Mouse (Mus musculus) neural tube, embryonic 10.5 days (tissue): ENCODE results near the gene Dlg5.

Experiments
- DNase-seq: peaks from one replicate; pipeline ENCODE4 v3.0.0-alpha.2; 2017; ENCODE audit warnings: low spot score; ENCODE audit errors: extremely low spot score

The Dlg5 gene

GRCm38 (mm10) chr14:24245177-24246081 lies at the start of gene Dlg5:
Gene Dlg5 (minus strand): TSS chr14:24245920.
- DNase-seq: peak; percentile 83

DNA sequence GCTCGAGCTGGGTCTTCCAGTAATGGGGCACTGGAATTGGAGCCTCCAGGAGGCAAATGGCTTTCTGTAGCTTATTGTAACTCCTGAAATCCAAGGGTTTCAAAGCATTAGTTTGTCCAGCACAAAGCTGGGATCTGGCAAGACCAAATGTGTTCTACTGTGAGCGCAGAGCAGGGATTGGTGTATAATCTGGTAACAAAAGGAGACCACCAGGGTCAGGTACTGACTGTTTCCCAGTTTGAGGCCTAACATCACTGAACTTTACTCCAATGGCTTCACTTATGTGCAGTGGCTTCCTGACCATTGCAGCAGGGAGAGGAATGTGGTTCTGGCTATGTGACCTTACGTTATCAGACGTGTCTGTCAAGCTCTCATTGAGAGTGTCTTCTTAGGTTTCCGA lies 47.9 kb upstream of the Dlg5 start:
- DNase-seq: no peak

DNA sequence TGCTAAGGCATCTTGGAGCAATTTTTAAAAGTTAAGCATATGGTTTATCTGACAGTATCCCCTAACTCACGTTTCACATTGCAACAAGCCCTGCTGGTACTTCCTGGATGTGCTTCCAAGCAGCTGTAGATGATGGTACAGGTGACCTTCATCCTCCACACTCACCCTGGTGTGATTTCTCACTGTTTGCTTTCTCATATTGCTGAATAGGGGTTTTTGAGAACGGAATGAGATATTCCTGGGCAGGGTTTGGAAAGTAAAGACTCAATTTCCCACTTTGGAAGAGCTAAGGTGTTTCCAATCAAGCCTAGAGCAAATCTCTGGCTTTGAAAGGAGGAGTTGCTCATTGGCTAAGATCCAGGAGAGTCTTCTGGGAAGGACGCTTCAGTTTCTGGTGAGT lies 47.2 kb upstream of the Dlg5 start, which contains the start of gene E330034G19Rik:
E330034G19Rik (plus strand) TSS at position 301 of the 400 bp plus-strand sequence.
- DNase-seq: no peak

DNA sequence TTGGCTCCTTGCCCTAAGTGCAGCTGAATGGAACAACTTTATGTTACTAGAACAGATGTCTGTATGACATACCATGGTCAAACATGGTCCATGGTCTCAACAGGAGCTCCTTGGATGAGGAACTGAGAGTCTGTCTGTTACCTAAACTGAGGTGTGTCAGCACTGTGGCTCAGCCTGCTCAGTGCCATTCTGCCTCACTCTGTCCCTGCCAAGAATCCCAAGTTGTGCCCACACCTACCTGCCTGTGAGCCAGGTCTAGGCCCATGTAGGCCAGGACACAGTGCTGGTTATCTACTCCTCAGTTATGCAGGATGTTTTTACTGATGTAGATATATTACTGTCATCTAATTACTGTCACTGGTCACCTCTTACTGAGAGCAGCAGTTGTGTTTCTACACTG lies 45.0 kb upstream of the Dlg5 start:
- DNase-seq: no peak

GRCm38 (mm10) chr14:24286136-24286535 lies 40.4 kb upstream of the Dlg5 start:
- DNase-seq: no peak

- DNase-seq: no peak
Observed at GRCm38 (mm10) chr14:24282276-24282675, 36.6 kb upstream of the Dlg5 start.

- no peak for DNase-seq
Observed at GRCm38 (mm10) chr14:24281278-24281677, 35.6 kb upstream of the Dlg5 start.

- DNase-seq: no peak
Observed at GRCm38 (mm10) chr14:24275534-24275933, 29.8 kb upstream of the Dlg5 start.

DNA sequence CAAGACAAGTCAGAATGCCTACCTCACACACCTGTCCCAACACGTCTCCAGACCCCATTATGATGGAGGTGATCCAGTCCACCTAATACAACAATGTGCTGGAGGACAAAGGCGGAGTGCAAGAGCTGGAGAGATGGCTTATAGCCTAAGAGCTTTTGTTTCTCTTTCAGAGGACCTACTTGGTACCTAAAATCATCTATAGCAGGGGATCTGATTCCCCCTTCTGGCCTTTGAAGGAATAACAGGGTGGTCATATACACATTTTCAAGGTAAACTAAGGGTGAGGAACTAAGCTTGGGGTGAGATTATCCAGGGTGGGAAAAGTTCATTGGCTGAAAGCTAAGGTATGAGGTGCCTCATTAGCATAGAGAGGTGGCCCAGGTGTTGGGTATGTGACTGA lies 27.9 kb upstream of the Dlg5 start:
- peak; percentile 27 for DNase-seq

DNA sequence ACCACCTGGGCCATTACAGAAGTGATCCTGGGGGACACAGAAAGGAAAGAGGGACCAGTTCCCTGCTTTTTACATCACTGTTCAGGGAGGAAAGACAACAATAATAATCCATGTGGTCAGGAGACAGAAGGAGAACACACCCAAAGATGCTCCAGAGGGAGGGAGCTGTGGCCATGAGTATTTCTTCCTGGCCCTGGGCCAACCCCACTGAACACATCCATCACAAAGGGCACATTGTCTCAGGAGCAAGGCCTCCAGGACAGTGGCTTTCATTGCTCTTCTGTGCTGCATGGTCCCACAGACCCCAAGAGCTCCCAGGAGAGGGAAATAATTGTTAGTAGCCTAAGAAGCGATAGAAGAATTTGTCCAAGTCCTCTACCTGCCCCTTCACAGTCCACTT lies 23.9 kb upstream of the Dlg5 start:
- no peak for DNase-seq

GRCm38 (mm10) chr14:24262915-24263314 lies 17.2 kb upstream of the Dlg5 start:
- peak; percentile 68 for DNase-seq

- DNase-seq: no peak
Observed at GRCm38 (mm10) chr14:24262382-24262781, 16.7 kb upstream of the Dlg5 start.

GRCm38 (mm10) chr14:24260391-24260790 lies 14.7 kb upstream of the Dlg5 start:
- DNase-seq: no peak

DNA sequence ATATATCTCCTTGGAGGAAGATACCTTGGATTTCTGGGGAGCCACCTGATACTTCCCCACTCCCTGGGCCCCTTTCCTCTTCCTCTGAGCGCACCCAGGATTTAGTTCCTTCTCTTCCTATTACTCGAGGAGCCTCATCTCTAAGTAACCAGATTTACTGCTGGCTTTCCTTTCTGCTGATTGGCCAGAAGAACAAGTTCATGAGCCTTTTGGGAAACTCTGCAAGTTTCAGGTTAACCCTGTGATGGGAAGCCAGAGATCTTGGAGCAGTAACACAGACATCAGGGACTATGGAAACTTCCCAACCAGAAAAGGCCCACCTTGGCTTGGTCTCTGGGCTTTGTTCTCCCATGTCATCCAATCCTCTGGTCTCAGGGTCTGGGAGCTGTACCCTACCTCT lies 10.2 kb upstream of the Dlg5 start:
- DNase-seq: no peak

GRCm38 (mm10) chr14:24253611-24254202 lies 8.0 kb upstream of the Dlg5 start:
- DNase-seq: peak; percentile 59

- DNase-seq: no peak
Observed at GRCm38 (mm10) chr14:24251326-24251725, 5.6 kb upstream of the Dlg5 start.

DNA sequence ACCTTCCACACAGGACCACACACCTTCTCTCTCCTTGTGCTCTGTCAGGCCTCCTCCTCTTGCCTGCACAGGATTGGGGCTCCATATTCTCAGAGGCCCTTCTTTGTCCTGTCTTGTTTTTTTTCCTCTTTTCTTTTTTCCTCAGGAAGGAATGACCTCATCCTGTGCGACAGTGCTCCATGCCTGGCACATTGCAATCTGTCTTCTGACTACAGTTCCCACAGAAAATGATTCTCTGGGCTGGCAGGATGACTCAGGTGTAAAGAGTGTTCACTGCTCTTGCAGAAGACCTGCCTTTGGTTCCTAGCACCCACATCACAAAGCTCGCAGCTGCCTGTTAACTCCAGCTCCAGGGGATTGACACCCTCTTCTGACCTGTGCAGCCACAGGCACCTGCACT lies 4.2 kb upstream of the Dlg5 start:
- no peak for DNase-seq

DNA sequence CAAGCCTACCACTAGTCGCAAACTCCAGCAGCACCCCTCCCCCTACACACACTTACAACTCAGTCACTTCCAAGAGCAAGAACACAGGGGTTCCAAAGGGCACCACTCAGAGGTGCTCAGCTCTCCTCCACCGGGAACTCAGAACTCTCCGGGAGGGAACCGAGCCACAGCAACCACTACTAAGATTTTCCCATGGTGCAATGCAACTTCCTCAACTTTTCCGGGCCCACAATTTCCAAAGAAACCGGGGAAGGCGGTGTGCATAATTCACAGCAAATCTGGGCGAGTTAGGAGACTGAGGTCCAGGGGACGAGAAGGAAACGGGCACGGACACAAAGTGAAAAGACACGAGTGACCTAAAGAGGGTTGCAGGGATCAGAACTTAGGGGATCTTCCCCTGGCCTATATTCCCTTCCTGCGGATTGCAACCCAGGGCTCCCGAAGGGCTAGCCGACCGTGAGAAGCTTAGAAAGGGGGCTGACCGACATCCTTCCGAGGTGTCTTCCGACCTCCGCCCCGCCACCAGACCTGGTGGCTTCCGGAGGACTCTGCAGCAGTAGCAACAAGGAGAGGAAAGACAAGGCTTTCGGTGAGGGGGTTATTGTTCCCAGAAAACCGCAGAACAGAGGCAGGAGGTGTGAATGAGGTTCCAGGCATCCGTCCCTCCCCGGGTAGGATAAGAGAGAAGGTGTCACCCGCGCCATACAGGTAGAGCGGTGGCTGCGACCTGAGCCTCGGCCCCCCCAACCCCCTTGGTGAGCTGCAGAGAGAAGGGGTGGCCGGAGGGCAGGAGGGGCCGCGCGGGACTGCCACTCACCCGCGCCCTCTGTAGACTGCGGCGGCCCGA lies 1.2 kb downstream of the Dlg5 start:
- DNase-seq: peak; percentile 42

DNA sequence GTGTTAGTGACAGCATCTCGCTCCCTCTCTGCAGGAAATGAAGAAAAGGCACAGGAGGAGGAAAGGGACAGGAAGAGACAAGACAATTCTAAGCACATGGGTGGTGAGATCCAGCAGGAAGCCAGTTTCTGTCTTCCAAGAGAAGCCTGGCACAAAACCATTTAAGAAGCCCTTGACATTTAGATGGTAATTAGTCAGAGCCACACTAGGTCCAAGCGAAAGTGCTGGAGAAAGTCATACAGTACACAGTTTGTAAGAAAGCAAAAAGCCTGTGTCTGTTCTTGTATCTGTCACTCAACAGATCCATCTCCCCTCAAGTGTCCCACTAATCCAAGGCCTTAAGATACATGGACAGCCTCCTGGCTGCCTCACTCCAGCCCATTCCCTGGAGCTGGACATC lies 3.7 kb downstream of the Dlg5 start:
- DNase-seq: no peak

DNA sequence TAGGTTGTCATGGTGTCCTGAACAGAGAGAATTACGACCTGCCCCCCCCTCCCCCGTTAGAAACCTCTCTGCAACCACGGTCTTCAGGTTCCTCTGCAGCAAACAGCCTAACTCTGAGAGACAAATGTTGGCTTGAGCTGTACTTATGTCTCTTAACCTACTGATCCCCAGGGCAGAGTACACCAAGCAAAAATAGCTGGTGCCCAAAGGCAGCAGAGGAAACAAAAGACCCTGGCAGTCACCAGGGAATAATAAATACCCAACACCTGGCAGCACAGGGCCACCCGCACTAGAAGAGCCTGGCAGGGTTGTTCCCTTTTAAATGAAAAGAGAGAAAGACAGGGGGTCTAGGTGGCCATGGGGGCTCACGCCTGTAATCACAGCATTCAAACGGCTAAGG lies 4.9 kb downstream of the Dlg5 start:
- no peak for DNase-seq

- no peak for DNase-seq
Observed at GRCm38 (mm10) chr14:24239651-24240050, 6.1 kb downstream of the Dlg5 start.

GRCm38 (mm10) chr14:24235954-24236353 lies 9.8 kb downstream of the Dlg5 start:
- DNase-seq: no peak
